17 mouse cellular contexts compared by ENCODE assay signal in the genomic region with DNA sequence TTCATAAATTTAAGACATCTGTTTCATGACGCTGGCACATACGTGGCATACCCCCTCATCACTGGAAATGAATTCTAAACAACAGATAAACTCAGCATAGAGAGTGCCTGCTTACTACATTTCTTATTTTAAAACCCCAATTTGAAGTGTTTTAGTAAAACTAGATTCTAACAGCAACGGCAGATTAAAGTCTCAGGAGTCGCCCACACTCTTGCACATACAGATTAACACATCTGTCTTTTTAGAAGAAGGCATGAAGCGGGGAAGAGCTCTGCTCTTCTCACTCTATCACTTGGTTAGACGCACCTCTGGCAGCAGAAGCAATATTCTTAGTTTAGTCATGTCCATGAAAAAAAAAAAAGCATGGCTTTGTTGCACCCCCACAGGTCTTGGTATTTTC.
"Had no signal": no experiment of that assay in that cellular context is flagged by ENCODE, and none has a peak within 500 bp of the region (broad histone marks: within the 10 kb centered on the region; RNA-seq: fewer than 3 reads in every experiment).

No protein-coding gene starts in this region.

- H3K4me3 ChIP-seq: neural tube, embryonic 12.5 days; neural tube, embryonic 13.5 days; neural tube, embryonic 15.5 days; stomach, embryonic 15.5 days had no signal

- H3K27me3 ChIP-seq: neural tube, embryonic 12.5 days; neural tube, embryonic 13.5 days; neural tube, embryonic 15.5 days; stomach, embryonic 15.5 days had no signal

- H3K27ac ChIP-seq: neural tube, embryonic 12.5 days; neural tube, embryonic 13.5 days; neural tube, embryonic 15.5 days; stomach, embryonic 15.5 days; stomach, postnatal 0 days had no signal

- H3K36me3 ChIP-seq: neural tube, embryonic 12.5 days; neural tube, embryonic 13.5 days; neural tube, embryonic 15.5 days; stomach, embryonic 15.5 days had no signal

- H3K9me3 ChIP-seq: neural tube, embryonic 12.5 days; neural tube, embryonic 13.5 days; neural tube, embryonic 15.5 days; stomach, embryonic 15.5 days had no signal

- DNase-seq: retina, postnatal 1 day; right cerebral cortex, adult 18-20 months; right cerebral cortex, postnatal 14 days; right cerebral cortex, postnatal 25 days; right cerebral cortex, postnatal 4 days; spleen, adult 18-20 months; thymus, adult 18-20 months; thymus, adult 2 months; thymus, postnatal 14 days; thymus, postnatal 25 days; thymus, postnatal 36 days; thymus, postnatal 4 days had no signal
